ENCODE assay signal across 8 mouse cellular contexts in genomic region chr9:107640257-107640772, GRCm38 (mm10). TPM values are rescaled to one million over a fixed set of nuclear protein-coding genes. Genes with fewer than 3 reads are reported as not detected.
DNase-seq lines count a peak whose midpoint lies in the region; ATAC-seq lines count a peak whose summit lies in the region.

No protein-coding gene starts in this region.

- peaks cover 46% of the 10 kb centered on the region for H3K4me1 ChIP-seq in liver, embryonic 13.5 days (replicated peaks)

- no peaks in the 10 kb centered on the region for H3K27me3 ChIP-seq in liver, embryonic 13.5 days

- ATAC-seq in liver, embryonic 13.5 days (ENCODE audit: low read depth) = no peak

- H3K9ac ChIP-seq in liver, embryonic 13.5 days = no peak overlapping the region

- no peak overlapping the region for H3K4me3 ChIP-seq in liver, embryonic 13.5 days (replicated peaks)

- H3K4me2 ChIP-seq in liver, embryonic 13.5 days = no peak overlapping the region

- H3K36me3 ChIP-seq in liver, embryonic 13.5 days = no peaks in the 10 kb centered on the region

- H3K27ac ChIP-seq in liver, embryonic 13.5 days = peak overlapping the region; percentile 58

- DNase-seq in adrenal gland, postnatal 14 days = peak; percentile 37
- DNase-seq in adrenal gland, postnatal 4 days (ENCODE audit: low spot score in 2 of 2) = no peak
- peak; percentile 50 to 58 for DNase-seq in right cerebral cortex, postnatal 10 days (ENCODE audit: low spot score in 2 of 2)
- no peak for DNase-seq in right cerebral cortex, postnatal 36 days (ENCODE audit: low spot score in 2 of 2)
- no peak for DNase-seq in liver, embryonic 13.5 days
- DNase-seq in thymus, postnatal 25 days = peak; percentile 52
- DNase-seq in adrenal gland, postnatal 36 days = no peak
- DNase-seq in left cerebral cortex, adult 9 months (ENCODE audit: low spot score in 2 of 2) = no peak

- H3K9me3 ChIP-seq in liver, embryonic 13.5 days (replicated peaks) = no peaks in the 10 kb centered on the region

- 20% methylated on average over 8 of the region's 8 CpGs for WGBS in liver, embryonic 13.5 days (ENCODE audit: insufficient replicate concordance)

RNA-seq across cellular contexts. Expression of gene Gnai2, which starts 5.1 kb away (rescaled TPM):
- 249 and 284 TPM in 2 replicates for total RNA-seq in adrenal gland, postnatal 14 days (2021)
- 100 to 1,000 TPM; 345 to 390 TPM for total RNA-seq in adrenal gland, postnatal 4 days (2021)
- 144 and 163 TPM in 2 replicates for polyA plus RNA-seq in liver, embryonic 13.5 days (2015; fragmentation: Nextera tagmentation; extraction: Ambion mirVana)
- total RNA-seq in adrenal gland, postnatal 36 days (2021) = 100 to 1,000 TPM; 221 to 245 TPM

RNA-seq across cellular contexts. Expression of gene Slc38a3, which starts 29.0 kb away (rescaled TPM):
- 4.9 and 85.2 TPM in 2 replicates for total RNA-seq in adrenal gland, postnatal 14 days (2021)
- total RNA-seq in adrenal gland, postnatal 4 days (2021) = 10 to 100 TPM; 10.1 to 37.4 TPM
- 5.4 and 5.9 TPM in 2 replicates for polyA plus RNA-seq in liver, embryonic 13.5 days (2015; fragmentation: Nextera tagmentation; extraction: Ambion mirVana)
- 1 to 10 TPM in 1 of 2 experiments, under 1 TPM in 1; 0.30 to 1.0 TPM for total RNA-seq in adrenal gland, postnatal 36 days (2021)

RNA-seq across cellular contexts. Expression of gene Sema3b, which starts 31.3 kb away (rescaled TPM):
- total RNA-seq in adrenal gland, postnatal 14 days (2021) = 8.3 and 8.7 TPM in 2 replicates
- 10 to 100 TPM; 16.9 to 19.4 TPM for total RNA-seq in adrenal gland, postnatal 4 days (2021)
- 0.22 and 0.34 TPM in 2 replicates for polyA plus RNA-seq in liver, embryonic 13.5 days (2015; fragmentation: Nextera tagmentation; extraction: Ambion mirVana)
- 1 to 10 TPM; 4.6 to 8.4 TPM for total RNA-seq in adrenal gland, postnatal 36 days (2021)

RNA-seq across cellular contexts. Expression of gene Gnat1, which starts 39.2 kb away (rescaled TPM):
- 0.34 and 0.41 TPM in 2 replicates for total RNA-seq in adrenal gland, postnatal 14 days (2021)
- 1 to 10 TPM in 1 of 2 experiments, under 1 TPM in 1; 0.73 to 1.6 TPM for total RNA-seq in adrenal gland, postnatal 4 days (2021)
- 1.1 and 1.5 TPM in 2 replicates for polyA plus RNA-seq in liver, embryonic 13.5 days (2015; fragmentation: Nextera tagmentation; extraction: Ambion mirVana)
- not detected for total RNA-seq in adrenal gland, postnatal 36 days (2021)

RNA-seq across cellular contexts. Expression of gene Ifrd2, which starts 52.9 kb away (rescaled TPM):
- 42.1 and 43.1 TPM in 2 replicates for total RNA-seq in adrenal gland, postnatal 14 days (2021)
- total RNA-seq in adrenal gland, postnatal 4 days (2021) = 10 to 100 TPM; 40.9 to 41.4 TPM
- polyA plus RNA-seq in liver, embryonic 13.5 days (2015; fragmentation: Nextera tagmentation; extraction: Ambion mirVana) = 167 and 175 TPM in 2 replicates
- 10 to 100 TPM; 37.8 to 43.1 TPM for total RNA-seq in adrenal gland, postnatal 36 days (2021)

Comparison
In these comparisons a context has a peak if more than half of its experiments do, and no peak if none do; other contexts are left out.
1. DNase-seq: peak in adrenal gland, postnatal 14 days (single experiment), right cerebral cortex, postnatal 10 days (2 of 2) and thymus, postnatal 25 days (single experiment); none in adrenal gland, postnatal 4 days (0 of 2), right cerebral cortex, postnatal 36 days (0 of 2), liver, embryonic 13.5 days (single experiment), adrenal gland, postnatal 36 days (0 of 2) and left cerebral cortex, adult 9 months (0 of 2).